Mouse (Mus musculus): ENCODE data around the gene Slc16a7. TPM values are rescaled to one million over a fixed set of nuclear protein-coding genes. Genes with fewer than 3 reads are reported as not detected.

Slc16a7 gene
- polyA plus RNA-seq, 1 experiment from 2014 or later: 1.9 TPM

DNA sequence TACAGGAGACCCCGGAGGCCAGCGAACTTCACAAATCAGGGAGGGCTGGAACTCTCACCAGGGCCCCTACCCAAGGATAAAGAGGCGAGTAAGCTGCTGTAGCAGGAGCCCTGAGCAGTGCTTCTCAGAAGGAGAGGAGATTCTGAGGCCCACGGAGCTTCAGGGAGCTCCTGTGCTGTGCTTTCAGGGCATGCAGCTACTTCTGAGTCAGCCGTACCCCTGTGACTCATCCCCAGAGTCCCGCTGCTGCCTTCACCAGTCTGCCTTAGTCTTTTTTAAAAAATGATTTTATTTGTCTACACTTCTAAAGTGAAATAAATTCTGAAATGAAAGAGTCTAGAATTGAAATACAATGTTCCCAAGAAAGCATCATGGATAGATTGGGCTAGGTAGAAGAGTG lies 91.2 kb downstream of the Slc16a7 start:
- WGBS: 82% methylated on average over 6 of the region's 6 CpGs
- Histone ChIP-seq H3K27ac (no peak overlapping the region), H3K9me3 (no peaks in the 10 kb centered on the region), H3K4me3 (no peak overlapping the region), H3K27me3 (ENCODE audit: insufficient read depth, poor library complexity, severe bottlenecking) (no peaks in the 10 kb centered on the region), H3K36me3 (no peaks in the 10 kb centered on the region), H3K4me1 (replicated peaks) (no peaks in the 10 kb centered on the region)
- DNase-seq (ENCODE audit: low spot score): no peak

DNA sequence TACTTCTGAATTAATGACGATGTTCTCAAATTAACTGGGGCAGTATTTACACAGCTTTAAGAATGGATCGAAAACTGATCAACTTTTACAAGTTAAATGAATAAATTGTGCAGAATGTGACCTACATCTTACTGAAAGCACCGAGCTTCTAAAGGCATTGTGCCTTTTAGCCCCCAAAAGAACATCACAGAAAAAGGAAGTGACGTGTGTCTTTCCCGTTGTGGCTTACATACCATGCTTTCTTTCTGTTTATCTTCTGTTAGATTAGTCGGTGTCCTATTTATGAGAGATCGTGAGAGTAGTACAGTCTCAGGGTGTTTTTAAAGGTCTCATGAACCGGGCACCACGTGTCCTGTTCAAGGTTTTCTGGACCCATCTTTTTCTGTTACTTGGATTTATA lies 98.9 kb downstream of the Slc16a7 start:
- WGBS: 89% methylated on average over 9 of the region's 9 CpGs
- H3K9me3 ChIP-seq: no peaks in the 10 kb centered on the region
- no peak for DNase-seq (ENCODE audit: low spot score)
- H3K27me3 ChIP-seq (ENCODE audit: insufficient read depth, poor library complexity, severe bottlenecking): no peaks in the 10 kb centered on the region
- no peak overlapping the region for H3K27ac ChIP-seq
- no peaks in the 10 kb centered on the region for H3K36me3 ChIP-seq
- no peak overlapping the region for H3K4me3 ChIP-seq
- H3K4me1 ChIP-seq (replicated peaks): no peaks in the 10 kb centered on the region

DNA sequence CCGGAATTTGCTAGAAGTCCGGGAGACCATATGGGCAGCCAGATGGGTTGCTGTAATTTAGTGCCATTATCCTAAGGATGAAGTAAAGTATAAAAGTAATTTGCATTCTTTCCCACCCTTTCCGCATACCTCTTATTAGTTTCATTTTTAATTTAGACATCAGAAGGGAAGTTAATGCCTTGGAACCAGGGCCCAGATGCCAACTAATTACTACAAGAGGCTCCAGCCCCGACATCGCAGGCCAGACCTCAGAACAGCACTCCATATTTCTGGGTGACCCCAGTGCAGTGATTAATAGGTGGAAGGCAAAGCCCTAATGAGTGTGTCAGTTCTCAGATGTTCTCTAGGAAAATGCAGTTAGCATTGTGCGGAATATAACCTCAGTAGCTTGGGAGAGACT lies 100.7 kb downstream of the Slc16a7 start:
- H3K27ac ChIP-seq: no peak overlapping the region
- no peak overlapping the region for H3K4me3 ChIP-seq
- WGBS: 85% methylated on average over 6 of the region's 6 CpGs
- no peak for DNase-seq (ENCODE audit: low spot score)
- H3K36me3 ChIP-seq: no peaks in the 10 kb centered on the region
- H3K9me3 ChIP-seq: no peaks in the 10 kb centered on the region
- no peaks in the 10 kb centered on the region for H3K27me3 ChIP-seq (ENCODE audit: insufficient read depth, poor library complexity, severe bottlenecking)
- no peaks in the 10 kb centered on the region for H3K4me1 ChIP-seq (replicated peaks)

DNA sequence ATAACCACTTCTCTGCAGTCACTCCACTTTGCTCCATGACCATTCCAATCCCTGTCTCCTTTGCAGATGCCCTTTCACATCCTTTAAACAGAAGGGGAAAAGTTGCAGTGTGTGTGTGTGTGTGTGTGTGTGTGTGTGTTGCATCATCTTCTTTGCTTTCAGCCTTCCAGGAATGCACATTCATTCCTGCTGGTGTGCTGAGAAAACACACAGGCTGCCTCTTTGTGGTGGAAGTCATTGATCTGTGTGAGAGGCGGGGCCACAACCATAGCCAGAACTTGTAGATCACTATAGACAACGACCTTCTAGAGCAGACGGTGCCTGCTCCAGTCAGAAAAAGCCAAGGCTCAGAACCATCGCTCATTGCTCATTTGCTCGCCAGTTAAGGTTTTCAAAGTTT lies 103.9 kb downstream of the Slc16a7 start:
- H3K27ac ChIP-seq: no peak overlapping the region
- no peaks in the 10 kb centered on the region for H3K9me3 ChIP-seq
- H3K4me3 ChIP-seq: no peak overlapping the region
- no peaks in the 10 kb centered on the region for H3K4me1 ChIP-seq (replicated peaks)
- H3K36me3 ChIP-seq: no peaks in the 10 kb centered on the region
- no peaks in the 10 kb centered on the region for H3K27me3 ChIP-seq (ENCODE audit: insufficient read depth, poor library complexity, severe bottlenecking)
- WGBS: 74% methylated on average over 5 of the region's 5 CpGs
- DNase-seq (ENCODE audit: low spot score): no peak

DNA sequence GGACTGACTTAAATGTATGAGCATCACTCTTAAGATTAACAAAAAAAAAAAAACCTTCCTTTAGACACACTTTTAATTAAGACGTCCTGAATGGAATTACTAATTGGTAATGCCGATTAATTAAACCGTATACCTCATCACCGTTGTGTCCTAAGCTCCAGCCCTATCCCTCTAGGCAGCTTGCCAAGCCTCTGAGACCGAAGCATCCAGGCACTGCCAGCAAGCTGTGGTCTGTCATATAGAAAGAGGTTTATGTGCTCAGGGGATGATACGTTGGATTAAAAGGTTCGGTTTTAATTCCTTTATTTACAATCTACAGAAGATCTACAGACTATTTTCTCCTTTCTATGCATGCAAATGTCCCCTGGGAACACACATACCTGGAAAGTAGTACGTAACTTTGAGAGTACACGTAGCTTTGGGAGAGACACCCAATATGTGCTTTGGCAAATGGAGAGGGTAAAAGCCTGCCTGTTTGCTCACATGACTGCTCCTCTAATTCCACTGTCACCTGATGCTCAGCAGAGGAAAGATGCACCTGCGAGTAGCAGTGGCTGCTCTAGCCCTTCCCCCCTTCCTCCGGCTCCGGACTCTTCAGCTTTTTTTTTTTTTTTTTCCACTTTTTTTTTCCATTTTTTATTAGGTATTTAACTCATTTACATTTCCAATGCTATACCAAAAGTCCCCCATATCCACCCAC lies 114.0 kb downstream of the Slc16a7 start:
- H3K27ac ChIP-seq: no peak overlapping the region
- H3K9me3 ChIP-seq: no peaks in the 10 kb centered on the region
- 87% methylated on average over 12 of the region's 12 CpGs for WGBS
- H3K27me3 ChIP-seq (ENCODE audit: insufficient read depth, poor library complexity, severe bottlenecking): no peaks in the 10 kb centered on the region
- DNase-seq (ENCODE audit: low spot score): no peak
- H3K36me3 ChIP-seq: no peaks in the 10 kb centered on the region
- no peaks in the 10 kb centered on the region for H3K4me1 ChIP-seq (replicated peaks)
- H3K4me3 ChIP-seq: no peak overlapping the region

DNA sequence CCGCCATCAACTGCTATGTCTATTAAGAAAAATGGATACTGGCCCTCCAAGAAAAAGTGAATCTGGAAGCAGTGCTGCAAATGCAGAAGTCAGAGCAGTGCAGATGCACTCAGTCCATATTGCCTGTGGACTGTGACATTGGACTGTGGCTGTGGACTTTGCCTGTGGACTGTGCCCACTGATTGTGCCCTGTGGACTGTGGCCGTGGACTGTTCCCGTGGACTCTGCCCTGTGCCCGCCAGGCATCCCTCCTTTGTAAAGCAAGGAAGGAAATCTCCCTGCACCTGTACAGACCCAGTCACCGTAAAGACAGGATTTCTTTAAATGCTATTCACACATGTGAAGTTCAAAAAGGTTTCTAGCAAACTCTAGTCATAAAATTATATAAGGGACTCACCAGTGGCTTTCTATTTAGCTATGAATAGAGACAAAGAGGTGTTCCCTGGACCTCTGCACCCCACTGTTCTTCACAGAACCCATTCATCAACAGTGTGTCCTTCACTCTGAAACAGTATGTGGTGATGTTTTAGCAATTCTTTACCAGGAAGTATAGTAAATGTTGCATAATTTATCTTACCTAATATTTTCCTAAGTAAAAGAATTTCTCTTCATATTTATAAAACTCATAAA lies 114.6 kb downstream of the Slc16a7 start:
- DNase-seq (ENCODE audit: low spot score): no peak
- WGBS: 92% methylated on average over 5 of the region's 5 CpGs
- Histone ChIP-seq H3K27me3 (ENCODE audit: insufficient read depth, poor library complexity, severe bottlenecking) (no peaks in the 10 kb centered on the region), H3K4me1 (replicated peaks) (no peaks in the 10 kb centered on the region), H3K4me3 (no peak overlapping the region), H3K27ac (no peak overlapping the region), H3K36me3 (no peaks in the 10 kb centered on the region), H3K9me3 (no peaks in the 10 kb centered on the region)

DNA sequence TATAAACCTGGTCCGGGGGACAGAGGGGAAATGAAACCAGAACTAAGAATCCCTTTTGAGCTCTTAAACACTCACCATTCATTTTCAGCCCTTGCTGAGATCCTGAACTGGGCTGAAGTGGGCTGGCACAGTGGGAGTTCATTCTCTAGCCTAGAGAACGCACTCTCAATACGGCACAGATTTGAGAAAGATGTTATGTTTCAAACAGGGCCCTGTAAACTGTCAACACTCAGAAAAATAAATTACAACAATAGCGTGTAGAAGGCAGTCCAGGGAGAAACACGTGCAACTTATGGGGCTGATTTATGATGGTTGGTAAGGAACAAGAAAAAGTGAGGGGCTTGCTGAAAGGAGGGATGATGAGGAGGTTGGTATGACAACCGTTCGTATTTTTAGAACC lies 115.5 kb downstream of the Slc16a7 start:
- H3K9me3 ChIP-seq: no peaks in the 10 kb centered on the region
- DNase-seq (ENCODE audit: low spot score): no peak
- no peaks in the 10 kb centered on the region for H3K4me1 ChIP-seq (replicated peaks)
- H3K27ac ChIP-seq: no peak overlapping the region
- no peak overlapping the region for H3K4me3 ChIP-seq
- WGBS: 70% methylated on average over 7 of the region's 7 CpGs
- no peaks in the 10 kb centered on the region for H3K36me3 ChIP-seq
- H3K27me3 ChIP-seq (ENCODE audit: insufficient read depth, poor library complexity, severe bottlenecking): no peaks in the 10 kb centered on the region

DNA sequence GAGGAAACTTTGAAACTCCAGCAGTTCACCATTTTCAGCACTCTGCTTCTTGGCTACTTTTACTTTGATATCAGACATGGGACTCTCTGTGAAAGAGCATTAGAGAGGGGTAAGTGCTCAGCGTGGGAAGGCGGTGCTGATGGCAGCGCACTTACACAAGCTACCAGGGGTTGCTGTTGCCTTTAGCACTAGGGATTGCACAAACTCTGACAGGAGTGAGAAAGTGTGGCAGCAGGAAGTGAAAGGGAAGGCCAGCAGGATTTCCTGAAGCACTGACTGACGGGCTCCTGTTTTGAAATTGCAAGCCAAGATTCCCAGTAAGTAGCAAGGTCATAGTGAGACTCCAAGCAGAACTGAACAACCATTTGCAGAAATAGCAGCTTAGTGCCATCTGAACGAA lies 117.8 kb downstream of the Slc16a7 start:
- no peak for DNase-seq (ENCODE audit: low spot score)
- no peak overlapping the region for H3K27ac ChIP-seq
- no peaks in the 10 kb centered on the region for H3K4me1 ChIP-seq (replicated peaks)
- no peaks in the 10 kb centered on the region for H3K9me3 ChIP-seq
- 81% methylated on average over 5 of the region's 5 CpGs for whole genome bisulfite sequencing
- H3K36me3 ChIP-seq: no peaks in the 10 kb centered on the region
- H3K27me3 ChIP-seq (ENCODE audit: insufficient read depth, poor library complexity, severe bottlenecking): no peaks in the 10 kb centered on the region
- no peak overlapping the region for H3K4me3 ChIP-seq

DNA sequence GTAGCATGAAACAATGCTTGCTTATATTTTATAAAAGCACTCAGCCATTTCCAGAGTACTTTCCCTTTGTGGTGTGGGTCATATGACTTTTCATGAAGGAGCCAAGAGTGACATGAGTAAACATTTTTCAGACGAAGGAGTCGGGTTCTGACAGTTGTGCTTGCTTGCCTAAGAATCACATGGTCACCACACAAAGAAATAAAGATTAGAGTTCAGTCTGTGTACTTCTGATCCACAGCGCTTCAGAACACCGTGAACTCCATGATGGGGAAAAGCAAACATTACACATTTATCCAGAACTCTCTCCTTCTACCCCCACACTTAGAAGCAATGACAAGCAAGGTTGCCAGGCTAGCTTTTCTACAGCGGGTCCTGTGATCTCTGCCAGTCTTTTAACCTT lies 119.0 kb downstream of the Slc16a7 start:
- H3K27me3 ChIP-seq (ENCODE audit: insufficient read depth, poor library complexity, severe bottlenecking): no peaks in the 10 kb centered on the region
- 77% methylated on average over 5 of the region's 5 CpGs for WGBS
- no peak for DNase-seq (ENCODE audit: low spot score)
- no peaks in the 10 kb centered on the region for H3K4me1 ChIP-seq (replicated peaks)
- H3K27ac ChIP-seq: no peak overlapping the region
- no peak overlapping the region for H3K4me3 ChIP-seq
- H3K9me3 ChIP-seq: no peaks in the 10 kb centered on the region
- H3K36me3 ChIP-seq: no peaks in the 10 kb centered on the region

DNA sequence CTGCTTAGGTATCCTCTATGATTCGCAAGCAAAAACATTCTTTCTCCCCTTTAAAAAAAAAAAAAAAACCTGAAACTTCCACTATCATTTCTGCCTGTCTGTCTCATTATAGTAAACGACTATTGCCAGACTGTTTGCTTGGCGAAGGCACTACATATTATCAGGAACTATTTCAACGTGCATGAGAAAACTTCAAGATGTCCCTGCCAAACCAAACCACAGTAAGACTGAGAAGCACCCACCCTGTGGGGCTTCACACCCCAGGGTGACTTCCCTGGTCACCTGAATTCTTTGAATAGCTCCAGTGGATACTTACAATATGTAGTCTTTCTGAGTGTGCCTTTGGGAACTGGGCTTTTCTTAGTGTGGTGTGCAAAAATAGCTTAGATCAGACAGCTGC lies 122.9 kb downstream of the Slc16a7 start:
- no peaks in the 10 kb centered on the region for H3K9me3 ChIP-seq
- no peak for DNase-seq (ENCODE audit: low spot score)
- no peaks in the 10 kb centered on the region for H3K4me1 ChIP-seq (replicated peaks)
- WGBS: 87% methylated on average over 4 of the region's 4 CpGs
- no peak overlapping the region for H3K4me3 ChIP-seq
- no peak overlapping the region for H3K27ac ChIP-seq
- no peaks in the 10 kb centered on the region for H3K27me3 ChIP-seq (ENCODE audit: insufficient read depth, poor library complexity, severe bottlenecking)
- H3K36me3 ChIP-seq: no peaks in the 10 kb centered on the region

DNA sequence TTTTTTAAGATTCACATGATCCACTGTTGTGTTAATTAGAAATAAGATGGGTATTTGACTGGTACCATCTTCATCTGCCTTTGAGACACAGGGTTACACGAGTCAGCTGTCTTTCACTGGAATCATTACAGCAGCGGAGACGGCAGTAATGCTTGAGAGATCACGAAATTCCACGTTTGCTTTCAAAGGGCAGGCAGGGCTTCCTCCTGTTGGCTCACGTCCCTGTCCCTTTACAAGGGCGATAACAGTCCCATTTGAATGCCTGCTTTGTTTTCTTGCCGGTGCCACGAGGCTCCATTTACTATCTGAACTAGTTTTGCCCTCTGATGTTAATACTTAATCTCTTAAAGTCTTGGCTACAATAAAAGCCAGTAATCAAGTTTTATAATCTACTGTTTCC lies 123.4 kb downstream of the Slc16a7 start:
- no peaks in the 10 kb centered on the region for H3K36me3 ChIP-seq
- no peak overlapping the region for H3K4me3 ChIP-seq
- no peak for DNase-seq (ENCODE audit: low spot score)
- no peaks in the 10 kb centered on the region for H3K9me3 ChIP-seq
- H3K4me1 ChIP-seq (replicated peaks): no peaks in the 10 kb centered on the region
- WGBS: 54% methylated on average over 9 of the region's 9 CpGs
- H3K27ac ChIP-seq: no peak overlapping the region
- H3K27me3 ChIP-seq (ENCODE audit: insufficient read depth, poor library complexity, severe bottlenecking): no peaks in the 10 kb centered on the region

DNA sequence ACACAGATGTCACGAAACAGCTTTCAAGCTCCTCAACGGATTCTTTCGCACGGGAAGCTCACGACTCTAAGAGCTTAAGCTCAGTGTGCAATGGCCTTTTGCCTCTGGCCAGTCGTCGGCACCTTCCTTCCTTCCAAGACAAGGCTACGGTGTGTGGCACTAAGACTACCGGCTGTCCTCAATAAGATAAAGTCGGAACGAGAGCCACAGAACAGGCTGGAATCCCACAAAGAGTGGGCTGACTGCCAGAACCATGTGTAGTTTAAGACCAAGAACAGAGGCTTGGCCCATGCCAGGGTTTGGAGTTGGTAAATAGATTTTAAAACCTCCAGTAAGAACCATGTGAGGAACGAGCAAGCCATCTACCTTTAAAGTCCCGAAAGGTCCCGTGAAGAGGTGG lies 123.8 kb downstream of the Slc16a7 start:
- Histone ChIP-seq H3K4me1 (replicated peaks) (no peaks in the 10 kb centered on the region), H3K27me3 (ENCODE audit: insufficient read depth, poor library complexity, severe bottlenecking) (no peaks in the 10 kb centered on the region), H3K9me3 (no peaks in the 10 kb centered on the region), H3K36me3 (no peaks in the 10 kb centered on the region), H3K27ac (no peak overlapping the region), H3K4me3 (no peak overlapping the region)
- WGBS: 92% methylated on average over 14 of the region's 14 CpGs
- DNase-seq (ENCODE audit: low spot score): no peak

DNA sequence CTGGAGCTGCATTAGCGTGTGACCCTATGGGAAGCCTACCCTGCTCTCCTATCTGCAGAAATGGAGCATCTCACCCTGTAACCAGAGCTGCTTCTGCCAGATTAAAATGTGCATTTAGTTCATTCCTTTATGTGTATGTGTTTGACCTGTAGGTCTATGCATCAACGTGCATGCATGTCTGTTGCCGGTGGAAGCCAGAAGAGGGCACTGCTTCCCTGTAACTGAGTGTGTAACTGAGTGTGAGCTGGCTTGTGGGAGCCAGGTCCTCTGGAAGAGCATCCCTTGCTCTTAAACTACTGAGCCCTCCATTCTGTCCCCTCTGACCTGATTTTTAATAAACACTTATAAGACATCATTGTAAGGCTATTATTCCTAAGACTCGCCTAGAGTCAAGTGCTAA lies 124.3 kb downstream of the Slc16a7 start:
- DNase-seq (ENCODE audit: low spot score): peak; percentile 51
- no peak overlapping the region for H3K4me3 ChIP-seq
- no peak overlapping the region for H3K27ac ChIP-seq
- H3K9me3 ChIP-seq: no peaks in the 10 kb centered on the region
- 61% methylated on average over 4 of the region's 4 CpGs for WGBS
- H3K36me3 ChIP-seq: no peaks in the 10 kb centered on the region
- H3K27me3 ChIP-seq (ENCODE audit: insufficient read depth, poor library complexity, severe bottlenecking): no peaks in the 10 kb centered on the region
- no peaks in the 10 kb centered on the region for H3K4me1 ChIP-seq (replicated peaks)

DNA sequence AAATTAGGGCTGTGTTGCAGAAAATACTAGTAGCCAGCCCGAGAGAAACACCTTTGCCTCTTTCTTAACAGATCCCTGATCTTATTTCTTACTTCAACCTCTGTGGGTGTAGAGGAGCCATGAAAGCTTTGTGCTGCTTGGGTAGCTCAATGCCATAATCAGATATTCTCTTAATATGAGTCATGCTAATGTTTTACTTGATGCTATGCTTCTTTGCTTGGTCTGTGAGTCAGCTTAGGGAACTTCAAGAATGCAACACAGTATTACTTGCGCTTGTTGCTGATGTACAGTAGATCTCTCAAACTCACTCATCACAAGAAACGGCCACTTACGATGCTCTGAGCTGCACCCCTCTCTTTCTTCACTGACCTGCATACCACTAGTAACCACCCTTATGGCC lies 133.4 kb downstream of the Slc16a7 start:
- H3K4me3 ChIP-seq: no peak overlapping the region
- DNase-seq (ENCODE audit: low spot score): no peak
- H3K27me3 ChIP-seq (ENCODE audit: insufficient read depth, poor library complexity, severe bottlenecking): no peaks in the 10 kb centered on the region
- H3K4me1 ChIP-seq (replicated peaks): no peaks in the 10 kb centered on the region
- H3K9me3 ChIP-seq: no peaks in the 10 kb centered on the region
- 91% methylated on average over 4 of the region's 4 CpGs for WGBS
- no peak overlapping the region for H3K27ac ChIP-seq
- H3K36me3 ChIP-seq: no peaks in the 10 kb centered on the region

Measured in hindbrain, embryonic 10.5 days (tissue).